Mouse (Mus musculus) thymus, adult 2 months (tissue): ENCODE measurements around the gene Dcun1d4. TPM values are rescaled to one million over a fixed set of nuclear protein-coding genes. Genes with fewer than 3 reads are reported as not detected.

Experiments
- DNase-seq: peaks from one replicate; pipeline ENCODE4 v3.0.0; 2021
- H3K27ac ChIP-seq: fragments of 200-500 bp; 2 replicates; pipeline ENCODE4 v1.5.1; 2012; ENCODE audit warnings: low read length, control low read depth; ENCODE audit not compliant: control insufficient read depth, insufficient read depth
- H3K27me3 ChIP-seq: fragments of 200-500 bp; 2 replicates; pipeline ENCODE4 v1.6.1; 2012; ENCODE audit warnings: mild to moderate bottlenecking, low read length, moderate library complexity, mixed read lengths; ENCODE audit not compliant: control insufficient read depth, insufficient read depth
- H3K36me3 ChIP-seq: fragments of 200-500 bp; 2 replicates; pipeline ENCODE4 v1.6.1; 2012; ENCODE audit warnings: mild to moderate bottlenecking, low read length, moderate library complexity; ENCODE audit not compliant: control insufficient read depth, insufficient read depth
- H3K4me1 ChIP-seq: fragments of 200-500 bp; replicated peaks from 2 replicates; pipeline ENCODE4 v1.6.1; 2012; ENCODE audit warnings: low read length; ENCODE audit not compliant: control insufficient read depth, insufficient read depth
- H3K4me3 ChIP-seq: fragments of 200-500 bp; 2 replicates; pipeline ENCODE4 v1.5.1; 2012; ENCODE audit warnings: mild to moderate bottlenecking, low read length, control low read depth, moderate library complexity; ENCODE audit not compliant: control insufficient read depth, insufficient read depth
- CTCF ChIP-seq: fragments of 200-500 bp; IDR thresholded peaks from 2 replicates; pipeline ENCODE4 v1.5.1; 2012; ENCODE audit warnings: mild to moderate bottlenecking, control low read depth, low read length, moderate library complexity, borderline replicate concordance; ENCODE audit not compliant: control insufficient read depth, poor library complexity, insufficient read depth; ENCODE audit errors: extremely low read depth
- POLR2A ChIP-seq: fragments of 200-500 bp; IDR thresholded peaks from 2 replicates; pipeline ENCODE4 v1.6.1; 2012; ENCODE audit warnings: mild to moderate bottlenecking, low read length, control low read depth, moderate library complexity; ENCODE audit not compliant: control insufficient read depth, poor library complexity, insufficient read depth; ENCODE audit errors: extremely low read depth
- WGBS: fragments of 180-500 bp; shearing (Covaris S2); methylation state at CpG from one replicate; pipeline ENCODE4 v1.1.7; 2018; 5-methylcytosine and 5-hydroxymethylcytosine counted together
- polyA plus RNA-seq: library from polyadenylated mRNA; depleted of rRNA; stranded (reverse); fragments of >200 nt; gene quantifications from 2 replicates; pipeline ENCODE4 v1.2.3, GENCODE M21; 2012; rRNA removed

The Dcun1d4 gene
- 2.9 and 3.9 TPM in 2 replicates for polyA plus RNA-seq

DNA sequence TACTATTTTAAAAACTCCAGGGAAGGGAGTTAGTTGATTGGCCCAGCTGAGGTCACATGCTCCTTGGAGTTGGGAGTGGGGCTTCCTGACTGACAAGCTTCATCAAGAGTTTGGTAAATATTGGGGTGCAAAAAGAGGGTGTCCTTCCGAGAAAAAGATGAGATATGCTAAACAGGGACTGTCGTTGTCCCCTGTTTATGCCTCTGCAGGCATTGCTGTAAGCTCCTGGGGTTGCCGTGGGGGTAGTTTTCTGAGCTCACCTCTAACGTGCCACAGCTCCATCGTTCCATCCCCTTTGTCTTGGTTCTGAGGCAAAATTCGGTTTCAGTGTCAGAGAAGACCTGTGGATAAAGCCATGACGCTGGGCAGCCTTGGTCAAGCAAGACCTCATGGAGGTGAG lies at the start of gene Dcun1d4:
TSS of gene Dcun1d4 (plus strand) at position 301 of the 400 bp plus-strand sequence.
- H3K27ac ChIP-seq = no peak within 1 kb of the TSS
- no peak within 1 kb of the TSS for H3K4me3 ChIP-seq
- H3K4me1 ChIP-seq = no peaks in the 10 kb centered on the region
- no peak for DNase-seq
- H3K36me3 ChIP-seq = no peaks in the 10 kb centered on the region
- no peaks in the 10 kb centered on the region for H3K27me3 ChIP-seq
- TF ChIP-seq POLR2A = no peak
- TF ChIP-seq CTCF = no peak
- 87% methylated on average over 7 of the region's 7 CpGs for WGBS

DNA sequence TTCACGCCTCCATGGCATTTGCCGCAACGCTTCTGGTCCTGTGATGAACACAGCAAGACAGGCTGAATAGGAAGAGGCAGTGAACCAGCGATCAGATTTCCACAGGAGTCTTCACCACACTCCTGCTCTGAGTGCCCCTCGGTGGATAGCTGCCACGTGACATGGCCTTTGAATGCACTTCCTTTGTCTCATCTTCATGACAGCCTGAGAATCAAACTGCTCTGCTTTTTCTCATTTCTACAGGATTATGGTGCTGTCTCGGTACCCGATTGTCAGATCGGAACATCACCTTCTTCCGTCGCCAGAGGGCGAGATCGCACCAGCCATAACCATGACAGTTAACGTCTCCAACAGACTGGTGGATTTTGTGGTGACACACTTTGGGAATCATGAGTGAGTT lies 49.2 kb upstream of the Dcun1d4 start:
- Histone ChIP-seq H3K36me3 (no peaks in the 10 kb centered on the region), H3K4me3 (no peak overlapping the region), H3K27me3 (no peaks in the 10 kb centered on the region), H3K27ac (no peak overlapping the region), H3K4me1 (no peaks in the 10 kb centered on the region)
- DNase-seq = peak; percentile 58
- TF ChIP-seq POLR2A (no peak), CTCF (no peak)
- 25% methylated on average over 14 of the region's 14 CpGs for WGBS

DNA sequence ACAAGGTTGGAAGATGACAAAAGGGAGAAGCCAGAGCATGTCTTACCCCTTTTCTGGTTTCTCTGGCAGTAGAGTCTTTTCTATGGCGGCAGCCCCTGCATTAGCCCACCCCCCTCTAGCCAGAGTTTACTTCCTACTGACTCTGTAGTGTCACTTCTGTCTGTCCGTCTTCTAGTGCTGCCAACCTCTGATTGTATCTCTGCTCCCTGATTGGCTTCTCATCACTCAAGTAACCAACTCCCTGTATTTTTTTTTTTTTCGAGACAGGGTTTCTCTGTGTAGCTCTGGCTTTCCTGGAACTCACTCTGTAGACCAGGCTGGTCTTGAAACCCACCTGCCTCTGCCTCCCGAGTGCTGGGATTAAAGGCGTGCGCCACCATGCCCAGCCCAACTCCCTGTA lies 48.0 kb upstream of the Dcun1d4 start:
- H3K4me3 ChIP-seq = no peak overlapping the region
- WGBS = 75% methylated on average over 6 of the region's 6 CpGs
- no peaks in the 10 kb centered on the region for H3K4me1 ChIP-seq
- H3K27ac ChIP-seq = no peak overlapping the region
- H3K27me3 ChIP-seq = no peaks in the 10 kb centered on the region
- H3K36me3 ChIP-seq = no peaks in the 10 kb centered on the region
- TF ChIP-seq POLR2A (no peak), CTCF (no peak)
- DNase-seq = no peak

DNA sequence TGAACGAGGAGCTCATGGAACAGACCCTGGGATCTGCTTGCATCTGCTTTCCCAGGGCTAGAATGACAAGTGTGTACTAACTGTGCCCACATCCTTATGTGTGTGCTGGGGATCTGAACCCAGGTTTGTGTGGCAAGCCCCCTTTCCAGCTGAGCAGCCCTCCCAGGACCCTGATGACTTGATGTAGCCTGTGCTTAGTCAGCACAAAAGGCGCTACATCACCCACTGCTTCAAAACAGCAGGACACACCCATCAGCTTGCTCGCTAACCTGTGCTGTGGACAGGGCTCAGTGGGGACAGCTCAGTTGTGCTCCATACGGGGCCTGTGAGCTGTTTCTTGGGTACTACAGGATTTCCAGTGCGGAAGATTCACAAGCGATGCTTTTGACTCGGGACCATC lies 46.0 kb upstream of the Dcun1d4 start:
- WGBS = 89% methylated on average over 7 of the region's 7 CpGs
- Histone ChIP-seq H3K36me3 (no peaks in the 10 kb centered on the region), H3K27me3 (no peaks in the 10 kb centered on the region), H3K27ac (no peak overlapping the region), H3K4me1 (no peaks in the 10 kb centered on the region), H3K4me3 (no peak overlapping the region)
- TF ChIP-seq CTCF (no peak), POLR2A (no peak)
- DNase-seq = no peak

DNA sequence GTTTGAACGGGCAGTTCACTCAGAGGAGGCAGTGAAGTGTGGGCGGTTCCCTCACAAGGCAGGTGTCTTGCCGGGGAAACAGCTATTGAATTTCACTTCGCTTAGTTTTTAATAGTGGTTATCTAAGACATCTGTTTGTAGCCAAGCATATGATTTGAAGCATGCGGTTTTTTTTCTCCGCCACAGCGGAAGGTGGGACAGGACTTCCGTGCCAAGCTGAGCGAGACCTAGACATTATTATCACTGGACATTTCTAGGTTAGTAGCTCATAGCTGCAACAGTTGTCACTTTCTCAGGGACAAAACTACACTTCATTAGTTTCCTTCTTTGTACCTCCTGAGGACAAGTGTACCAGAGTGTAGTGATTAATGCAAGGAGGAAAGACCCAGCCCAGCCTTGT lies 38.6 kb upstream of the Dcun1d4 start:
- Histone ChIP-seq H3K27ac (no peak overlapping the region), H3K4me3 (no peak overlapping the region), H3K27me3 (no peaks in the 10 kb centered on the region), H3K36me3 (no peaks in the 10 kb centered on the region), H3K4me1 (no peaks in the 10 kb centered on the region)
- 87% methylated on average over 9 of the region's 9 CpGs for WGBS
- TF ChIP-seq CTCF = no peak
- TF ChIP-seq POLR2A = no peak
- DNase-seq = no peak

- H3K4me1 ChIP-seq = no peaks in the 10 kb centered on the region
- 93% methylated on average over 1 of the region's 1 CpGs for WGBS
- no peaks in the 10 kb centered on the region for H3K27me3 ChIP-seq
- no peak for DNase-seq
- no peak overlapping the region for H3K4me3 ChIP-seq
- no peak overlapping the region for H3K27ac ChIP-seq
- TF ChIP-seq POLR2A = no peak
- no peak for TF ChIP-seq CTCF
- no peaks in the 10 kb centered on the region for H3K36me3 ChIP-seq
Observed at GRCm38 (mm10) chr5:73450276-73450675, 30.5 kb upstream of the Dcun1d4 start.

- WGBS = 91% methylated on average over 2 of the region's 2 CpGs
- Histone ChIP-seq H3K4me1 (no peaks in the 10 kb centered on the region), H3K27ac (no peak overlapping the region), H3K4me3 (no peak overlapping the region), H3K36me3 (no peaks in the 10 kb centered on the region), H3K27me3 (no peaks in the 10 kb centered on the region)
- no peak for DNase-seq
- TF ChIP-seq CTCF (no peak), POLR2A (no peak)
Observed at GRCm38 (mm10) chr5:73454502-73455306, 26.1 kb upstream of the Dcun1d4 start.
